15 mouse cellular contexts compared by ENCODE assay signal in the genomic region with DNA sequence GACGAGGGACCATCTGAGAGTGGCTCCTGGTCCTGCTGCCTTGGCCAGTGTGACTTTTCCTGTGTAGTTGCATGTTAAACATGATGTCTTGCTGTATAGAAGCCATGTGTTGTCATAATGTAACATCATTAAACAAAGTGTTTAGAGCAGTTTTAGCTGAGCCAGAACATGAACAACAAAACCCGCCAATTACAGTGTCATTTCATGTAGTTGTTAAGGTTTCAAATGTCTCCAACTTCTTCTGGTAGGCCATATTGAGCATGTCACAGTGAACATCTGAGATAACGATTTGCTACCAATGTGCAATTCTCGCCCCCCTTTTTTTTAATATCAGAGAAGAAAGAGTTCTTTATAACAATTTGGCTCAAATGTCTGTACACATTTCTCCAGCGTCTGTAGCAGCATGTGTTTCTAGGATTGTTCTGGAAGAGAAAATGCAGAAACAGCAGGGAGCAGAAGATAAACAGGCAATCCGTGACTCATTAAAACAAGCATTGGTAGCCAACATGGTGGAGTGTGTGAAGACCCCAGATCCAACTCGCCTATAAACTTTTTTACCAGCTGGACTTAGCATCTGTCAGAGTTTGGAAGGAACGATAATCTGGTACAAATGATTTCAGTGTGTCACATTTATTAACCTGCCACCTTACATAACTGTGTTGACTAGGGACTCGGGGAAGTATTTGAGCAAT.
DNase-seq lines count a peak whose midpoint lies in the region; ATAC-seq lines count a peak whose summit lies in the region.
"Had no signal": no experiment of that assay in that cellular context is flagged by ENCODE, and none has a peak within 500 bp of the region (broad histone marks: within the 10 kb centered on the region; RNA-seq: fewer than 3 reads in every experiment).

No protein-coding gene starts in this region.

- no peak overlapping the region for H3K9ac ChIP-seq in neural tube, embryonic 15.5 days (replicated peaks)
- H3K9ac ChIP-seq: embryonic facial prominence, embryonic 15.5 days; liver, postnatal 0 days; midbrain, embryonic 12.5 days had no signal

- H3K4me1 ChIP-seq in neural tube, embryonic 15.5 days, result 0 out of 2 replicates have a peak, but pooled peaks cover 4% of the 10 kb centered on the region
- H3K4me1 ChIP-seq: midbrain, embryonic 12.5 days had no signal

- H3K9me3 ChIP-seq in neural tube, embryonic 15.5 days (replicated peaks), result no peaks in the 10 kb centered on the region
- H3K9me3 ChIP-seq: embryonic facial prominence, embryonic 15.5 days; midbrain, embryonic 12.5 days had no signal

- ATAC-seq in neural tube, embryonic 15.5 days (ENCODE audit: low FRiP score), result peak; percentile 53; the same call in 1 of the 2 replicates
- ATAC-seq: liver, postnatal 0 days had no signal

- H3K36me3 ChIP-seq in neural tube, embryonic 15.5 days, result no peaks in the 10 kb centered on the region
- H3K36me3 ChIP-seq: embryonic facial prominence, embryonic 15.5 days; midbrain, embryonic 12.5 days had no signal

- intact Hi-C loops in heart, postnatal 25 days (cut with DNase I), result no loop called here

- DNase-seq in heart, adult 11 months, result peak; percentile 95
- no peak for DNase-seq in heart, postnatal 25 days (ENCODE audit: low spot score)
- no peak for DNase-seq in neural tube, embryonic 10.5 days (ENCODE audit: extremely low spot score, low spot score)
- peak; percentile 59 for DNase-seq in layer of hippocampus, adult 9-10 months (ENCODE audit: low spot score)
- DNase-seq in adrenal gland, adult 8-10 months, result no peak
- DNase-seq in testis, postnatal 14 days (ENCODE audit: low spot score), result no peak
- no peak for DNase-seq in frontal cortex, postnatal 10 days (ENCODE audit: low spot score in 2 of 2)
- DNase-seq: B cell, adult 2 months; cerebellum, adult 9-11 months; liver, postnatal 0 days; thymus, adult 2 months had no signal

- WGBS in neural tube, embryonic 15.5 days, result 62% methylated on average over 9 of the region's 9 CpGs

- no peak overlapping the region for H3K4me3 ChIP-seq in neural tube, embryonic 15.5 days (replicated peaks)
- H3K4me3 ChIP-seq: embryonic facial prominence, embryonic 15.5 days; midbrain, embryonic 12.5 days; myocyte had no signal

- peaks cover 19% of the 10 kb centered on the region for H3K27me3 ChIP-seq in neural tube, embryonic 15.5 days (replicated peaks)
- H3K27me3 ChIP-seq: embryonic facial prominence, embryonic 15.5 days had no signal

- H3K4me2 ChIP-seq in neural tube, embryonic 15.5 days, result no peak overlapping the region
- H3K4me2 ChIP-seq: embryonic facial prominence, embryonic 15.5 days; midbrain, embryonic 12.5 days had no signal

- H3K27ac ChIP-seq in neural tube, embryonic 15.5 days (replicated peaks), result no peak overlapping the region
- H3K27ac ChIP-seq: embryonic facial prominence, embryonic 15.5 days; midbrain, embryonic 12.5 days had no signal

Comparison
In these comparisons a context has a peak if more than half of its experiments do, and no peak if none do; other contexts are left out.
1. DNase-seq: peak in heart, adult 11 months (single experiment) and layer of hippocampus, adult 9-10 months (single experiment); none in heart, postnatal 25 days (single experiment), neural tube, embryonic 10.5 days (single experiment), adrenal gland, adult 8-10 months (single experiment), testis, postnatal 14 days (single experiment) and frontal cortex, postnatal 10 days (0 of 2).